Mouse (Mus musculus): Measurements from ENCODE around the gene Il33. TPM values are rescaled to one million over a fixed set of nuclear protein-coding genes. Genes with fewer than 3 reads are reported as not detected.

Il33 gene
- polyA plus RNA-seq, 1 experiment: not detected

DNA sequence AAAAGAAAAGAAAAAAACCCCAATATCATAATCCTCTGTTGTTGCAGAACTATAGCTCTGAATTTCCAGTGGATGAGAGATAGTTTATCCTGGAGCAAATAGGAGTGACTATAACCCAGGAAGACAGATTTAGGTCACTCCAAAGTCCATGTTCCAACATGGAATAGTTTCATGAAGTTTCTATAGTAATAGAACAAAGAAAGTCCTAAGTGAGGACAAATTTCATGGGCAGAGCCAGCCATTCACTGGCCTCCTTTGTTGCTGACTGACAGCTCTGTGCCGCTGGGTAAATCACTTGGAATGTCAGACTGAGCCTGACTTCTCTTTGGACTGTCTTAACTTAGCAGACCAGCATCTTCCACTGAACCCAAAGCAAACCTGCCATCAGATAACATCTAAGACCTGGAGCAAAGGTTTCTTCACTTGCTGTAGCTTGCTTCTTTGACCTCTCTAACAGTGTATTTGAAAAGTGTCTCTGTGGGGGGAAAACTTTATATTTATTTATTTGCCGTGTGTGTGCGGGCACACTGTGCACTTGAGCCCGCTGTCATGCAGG is 31.1 kb upstream of the Il33 start:
- TF ChIP-seq FLI1 (IDR thresholded peaks at IDR 0.05; ENCODE audit: low read length) (no peak), GATA1 (IDR thresholded peaks at IDR 0.05; ENCODE audit: borderline replicate concordance, low read length) (no peak)
- peaks cover 8% of the 10 kb centered on the region for H3K9me3 ChIP-seq
- no peaks in the 10 kb centered on the region for H3K4me1 ChIP-seq
- H3K27me3 ChIP-seq (replicated peaks): no peaks in the 10 kb centered on the region
- no peak overlapping the region for H3K4me3 ChIP-seq (replicated peaks)
- H3K36me3 ChIP-seq (replicated peaks; ENCODE audit: low read length): no peaks in the 10 kb centered on the region

DNA sequence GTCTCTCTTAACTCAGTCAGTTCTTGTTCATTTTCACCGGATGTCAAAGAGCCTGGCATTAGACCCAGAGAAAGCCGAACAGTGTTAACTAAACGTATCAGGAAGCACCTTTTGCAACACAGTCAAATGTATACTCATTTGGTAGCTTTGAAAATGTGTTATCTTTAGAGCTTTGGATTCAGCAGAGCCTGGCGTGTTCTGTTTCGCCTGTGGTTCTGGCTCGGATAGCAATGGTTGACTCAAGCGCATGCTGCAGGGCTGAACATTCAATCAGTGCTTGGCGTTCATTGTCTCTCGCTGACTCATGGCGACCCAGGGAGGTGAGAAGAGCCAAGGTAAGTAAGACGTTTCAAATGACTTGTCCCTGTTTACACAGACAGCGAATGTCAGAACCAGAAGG is 30.5 kb upstream of the Il33 start:
- Histone ChIP-seq H3K27me3 (replicated peaks) (no peaks in the 10 kb centered on the region), H3K4me3 (replicated peaks) (no peak overlapping the region), H3K9me3 (peaks cover 14% of the 10 kb centered on the region), H3K36me3 (replicated peaks; ENCODE audit: low read length) (no peaks in the 10 kb centered on the region), H3K4me1 (no peaks in the 10 kb centered on the region)
- no peak for TF ChIP-seq GATA1 (IDR thresholded peaks at IDR 0.05; ENCODE audit: borderline replicate concordance, low read length)

DNA sequence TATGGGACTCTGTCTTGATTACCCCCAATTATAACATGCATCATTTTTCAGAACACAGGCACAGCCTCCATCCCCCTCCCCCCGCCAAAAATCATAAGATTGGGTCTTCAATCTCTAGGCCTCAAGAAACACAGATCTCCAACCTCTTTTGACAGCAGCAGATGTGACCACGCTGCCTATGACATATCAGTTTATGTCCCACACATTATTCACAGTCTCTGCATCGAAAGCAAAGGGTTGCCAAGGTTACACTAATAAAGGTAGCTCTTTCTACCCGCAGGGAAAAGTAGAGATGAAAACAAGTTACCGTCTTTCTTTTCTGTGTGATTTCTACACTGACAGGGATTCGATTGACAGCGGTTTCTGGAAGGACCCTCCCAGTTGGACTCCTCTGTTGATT is 29.9 kb upstream of the Il33 start:
- H3K36me3 ChIP-seq (replicated peaks; ENCODE audit: low read length): no peaks in the 10 kb centered on the region
- peaks cover 21% of the 10 kb centered on the region for H3K9me3 ChIP-seq
- H3K27me3 ChIP-seq (replicated peaks): no peaks in the 10 kb centered on the region
- H3K4me1 ChIP-seq: no peaks in the 10 kb centered on the region
- TF ChIP-seq GATA1 (IDR thresholded peaks at IDR 0.05; ENCODE audit: borderline replicate concordance, low read length) (no peak), FLI1 (IDR thresholded peaks at IDR 0.05; ENCODE audit: low read length) (no peak)
- H3K4me3 ChIP-seq (replicated peaks): no peak overlapping the region

DNA sequence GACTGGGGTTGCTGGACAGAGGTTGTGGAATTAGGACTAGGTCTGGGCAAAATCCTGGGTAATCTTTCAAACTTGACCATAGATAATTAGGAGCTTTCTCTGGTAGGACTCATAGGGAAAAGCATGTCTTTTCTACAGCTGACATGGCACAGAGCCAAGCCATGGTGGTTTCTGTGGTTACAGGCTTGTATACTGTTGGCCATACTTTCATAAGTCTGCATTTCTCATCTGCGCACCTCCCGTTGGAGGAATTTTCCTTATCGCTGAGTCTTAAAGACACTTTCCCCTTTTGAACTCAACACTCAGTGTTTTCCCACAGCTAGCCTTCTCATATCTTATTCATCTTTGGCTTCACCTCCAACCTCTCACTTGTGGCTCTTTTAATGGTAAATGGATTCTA is 24.6 kb upstream of the Il33 start:
- Histone ChIP-seq H3K36me3 (replicated peaks; ENCODE audit: low read length) (no peaks in the 10 kb centered on the region), H3K27me3 (replicated peaks) (no peaks in the 10 kb centered on the region), H3K9me3 (peaks cover 35% of the 10 kb centered on the region), H3K4me1 (no peaks in the 10 kb centered on the region), H3K4me3 (replicated peaks) (no peak overlapping the region)
- TF ChIP-seq GATA1 (IDR thresholded peaks at IDR 0.05; ENCODE audit: borderline replicate concordance, low read length) (no peak), FLI1 (IDR thresholded peaks at IDR 0.05; ENCODE audit: low read length) (no peak)

- no peaks in the 10 kb centered on the region for H3K27me3 ChIP-seq (replicated peaks)
- peaks cover 30% of the 10 kb centered on the region for H3K9me3 ChIP-seq
- no peaks in the 10 kb centered on the region for H3K36me3 ChIP-seq (replicated peaks; ENCODE audit: low read length)
- H3K4me3 ChIP-seq (replicated peaks): no peak overlapping the region
- TF ChIP-seq GATA1 (IDR thresholded peaks at IDR 0.05; ENCODE audit: borderline replicate concordance, low read length): no peak
- no peak for TF ChIP-seq FLI1 (IDR thresholded peaks at IDR 0.05; ENCODE audit: low read length)
- H3K4me1 ChIP-seq: no peaks in the 10 kb centered on the region
Measured at GRCm38 (mm10) chr19:29902343-29903070, 22.4 kb upstream of the Il33 start.

DNA sequence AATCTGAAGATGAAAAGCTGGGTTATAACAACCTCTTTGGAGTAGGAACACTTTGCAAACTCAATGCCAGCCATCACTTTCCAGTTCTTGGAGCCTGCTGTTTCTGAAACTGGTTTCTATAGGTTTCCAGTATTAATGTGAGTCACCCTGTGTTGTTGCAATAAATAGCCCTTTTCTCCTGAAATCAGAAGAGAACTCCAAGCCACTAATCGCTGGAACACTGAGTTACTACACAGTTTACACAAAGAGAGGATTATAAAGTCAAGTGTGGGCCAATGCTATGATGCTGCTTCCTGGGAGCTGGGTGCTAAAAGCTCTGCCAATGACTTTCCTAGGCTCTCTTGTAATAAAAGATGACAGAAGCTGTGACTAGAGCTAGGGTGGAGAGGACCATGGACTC is 19.0 kb upstream of the Il33 start:
- Histone ChIP-seq H3K9me3 (peaks cover 8% of the 10 kb centered on the region; the same call in 1 of the 2 replicates), H3K36me3 (replicated peaks; ENCODE audit: low read length) (no peaks in the 10 kb centered on the region)
- no peak for TF ChIP-seq FLI1 (IDR thresholded peaks at IDR 0.05; ENCODE audit: low read length)
- TF ChIP-seq GATA1 (IDR thresholded peaks at IDR 0.05; ENCODE audit: borderline replicate concordance, low read length): no peak

GRCm38 (mm10) chr19:29909166-29909565 is 15.7 kb upstream of the Il33 start:
- TF ChIP-seq FLI1 (IDR thresholded peaks at IDR 0.05; ENCODE audit: low read length) (no peak), GATA1 (IDR thresholded peaks at IDR 0.05; ENCODE audit: borderline replicate concordance, low read length) (no peak)
- peaks cover 3% of the 10 kb centered on the region for H3K27me3 ChIP-seq (replicated peaks)

More for the DNA sequence above, 19.0 kb upstream of the Il33 start:
- H3K4me1 ChIP-seq: no peaks in the 10 kb centered on the region
- no peak overlapping the region for H3K4me3 ChIP-seq (replicated peaks)
- H3K27me3 ChIP-seq (replicated peaks): no peaks in the 10 kb centered on the region

GRCm38 (mm10) chr19:29911919-29912318 is 13.0 kb upstream of the Il33 start:
- 0 out of 2 replicates have a peak, but pooled peaks cover 4% of the 10 kb centered on the region for H3K9me3 ChIP-seq
- TF ChIP-seq GATA1 (IDR thresholded peaks at IDR 0.05; ENCODE audit: borderline replicate concordance, low read length) (no peak), FLI1 (IDR thresholded peaks at IDR 0.05; ENCODE audit: low read length) (no peak)
- H3K36me3 ChIP-seq (replicated peaks; ENCODE audit: low read length): no peaks in the 10 kb centered on the region
- H3K4me1 ChIP-seq: no peaks in the 10 kb centered on the region
- H3K4me3 ChIP-seq (replicated peaks): no peak overlapping the region
- H3K27me3 ChIP-seq (replicated peaks): peaks cover 3% of the 10 kb centered on the region

More at GRCm38 (mm10) chr19:29909166-29909565, 15.7 kb upstream of the Il33 start:
- no peaks in the 10 kb centered on the region for H3K9me3 ChIP-seq
- no peaks in the 10 kb centered on the region for H3K36me3 ChIP-seq (replicated peaks; ENCODE audit: low read length)
- no peaks in the 10 kb centered on the region for H3K4me1 ChIP-seq
- H3K4me3 ChIP-seq (replicated peaks): no peak overlapping the region

GRCm38 (mm10) chr19:29917421-29917820 is 7.5 kb upstream of the Il33 start:
- Histone ChIP-seq H3K4me3 (replicated peaks) (no peak overlapping the region), H3K4me1 (no peaks in the 10 kb centered on the region), H3K27me3 (replicated peaks) (peaks cover 3% of the 10 kb centered on the region), H3K36me3 (replicated peaks; ENCODE audit: low read length) (no peaks in the 10 kb centered on the region), H3K9me3 (0 out of 2 replicates have a peak, but pooled peaks cover 4% of the 10 kb centered on the region)
- TF ChIP-seq FLI1 (IDR thresholded peaks at IDR 0.05; ENCODE audit: low read length) (no peak), GATA1 (IDR thresholded peaks at IDR 0.05; ENCODE audit: borderline replicate concordance, low read length) (no peak)

DNA sequence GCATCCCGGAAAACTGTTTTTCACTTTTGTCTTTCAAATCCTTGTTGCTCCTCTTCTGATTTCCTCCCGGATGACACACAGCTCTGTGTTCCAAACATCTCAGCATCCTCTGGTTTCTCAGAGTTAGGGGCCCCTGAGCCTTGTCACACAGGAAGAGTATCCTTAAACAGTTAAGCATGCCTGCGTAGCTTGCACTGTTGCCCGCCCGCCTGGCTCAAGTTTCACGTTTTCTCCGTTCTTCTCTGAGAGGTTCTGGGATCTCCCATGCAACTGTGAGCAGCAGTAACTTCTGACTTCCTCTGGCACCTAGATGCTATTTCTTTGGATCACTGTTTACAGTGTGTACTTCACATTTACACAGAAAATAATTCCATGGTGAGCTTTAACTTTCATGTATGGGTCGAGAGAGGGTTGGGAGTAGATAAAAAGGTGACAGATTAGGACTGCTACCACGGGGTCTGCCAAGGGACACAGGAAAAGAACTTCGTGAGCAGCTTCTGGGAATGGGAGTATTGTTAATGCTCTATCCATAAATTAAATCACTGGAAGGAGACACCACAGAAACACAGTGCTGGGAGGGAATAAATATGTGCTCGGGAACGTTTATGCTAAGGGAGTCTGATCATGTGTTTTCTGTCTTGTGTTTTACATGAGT is 1.3 kb downstream of the Il33 start:
- Histone ChIP-seq H3K27me3 (replicated peaks) (peaks cover 12% of the 10 kb centered on the region), H3K36me3 (replicated peaks; ENCODE audit: low read length) (no peaks in the 10 kb centered on the region), H3K4me3 (replicated peaks) (no peak overlapping the region), H3K9me3 (peaks cover 4% of the 10 kb centered on the region), H3K4me1 (no peaks in the 10 kb centered on the region)
- no peak for TF ChIP-seq GATA1 (IDR thresholded peaks at IDR 0.05; ENCODE audit: borderline replicate concordance, low read length)
- TF ChIP-seq FLI1 (IDR thresholded peaks at IDR 0.05; ENCODE audit: low read length): no peak
